Mouse (Mus musculus) induced T-regulatory cell, adult 2 months (primary cell): Measurements from ENCODE around the gene Smoc1.

Source experiments
- DNase-seq: peaks from one replicate; pipeline ENCODE4 v3.0.0-alpha.2; 2012; ENCODE audit warnings: low read depth

The Smoc1 gene

GRCm38 (mm10) chr12:81131114-81131513 lies 104.5 kb downstream of the Smoc1 start:
- no peak for DNase-seq

DNA sequence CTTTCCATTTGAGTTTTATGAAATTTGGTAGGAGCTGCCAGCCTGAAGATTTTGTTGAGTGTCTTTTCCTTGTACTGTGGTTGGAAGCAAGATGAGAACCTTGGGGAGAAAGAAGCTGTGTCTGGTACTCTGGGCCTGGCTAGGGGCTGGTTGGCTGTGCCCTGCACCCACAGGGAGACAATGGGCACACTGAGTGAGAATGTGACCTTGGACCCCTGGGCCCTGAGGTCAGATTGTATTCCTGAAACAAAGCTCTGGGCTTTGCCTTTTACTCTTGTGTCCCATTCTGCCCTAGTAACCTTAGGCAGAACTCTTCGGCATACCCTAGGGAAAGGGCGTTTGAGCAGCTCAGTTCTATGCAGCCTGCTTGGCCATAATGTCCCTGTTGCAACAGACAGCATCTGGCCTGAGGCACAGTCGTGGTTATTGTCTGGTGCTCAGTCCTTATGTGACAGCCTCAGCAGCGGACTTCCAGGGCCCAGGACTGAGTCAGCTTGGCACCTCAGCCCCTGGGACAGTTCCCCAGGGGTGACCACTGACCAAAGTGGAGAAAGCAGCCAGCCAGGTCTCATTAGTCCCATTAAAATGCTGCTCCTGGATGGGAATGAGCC lies 106.6 kb downstream of the Smoc1 start:
- DNase-seq, result no peak

- DNase-seq, result no peak
Observed at GRCm38 (mm10) chr12:81138217-81138616, 111.6 kb downstream of the Smoc1 start.

DNA sequence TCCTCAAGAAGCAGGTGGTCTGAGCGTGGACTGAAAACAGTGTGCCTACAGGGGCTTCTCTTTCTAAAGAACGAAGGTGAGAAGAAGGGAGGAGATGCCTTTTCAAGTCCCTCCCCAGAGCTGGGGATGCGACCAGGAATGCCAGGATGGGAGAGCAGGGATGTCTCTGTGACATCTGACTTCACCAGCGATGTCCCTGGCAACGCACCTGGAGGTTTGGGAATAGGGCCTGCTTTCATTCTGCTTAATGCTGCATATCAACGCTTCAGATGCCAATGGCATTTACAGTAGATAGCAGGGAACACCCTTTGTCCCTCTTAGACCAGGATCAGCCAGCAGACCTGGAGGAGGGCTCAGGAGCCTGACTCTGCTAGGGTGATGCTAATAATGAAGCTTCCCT lies 112.9 kb downstream of the Smoc1 start:
- DNase-seq, result no peak

- no peak for DNase-seq
Observed at GRCm38 (mm10) chr12:81140594-81141328, 114.2 kb downstream of the Smoc1 start.

- DNase-seq, result no peak
Observed at GRCm38 (mm10) chr12:81141329-81141711, 114.7 kb downstream of the Smoc1 start.

GRCm38 (mm10) chr12:81142231-81142630 lies 115.6 kb downstream of the Smoc1 start:
- no peak for DNase-seq

- no peak for DNase-seq
Observed at GRCm38 (mm10) chr12:81144201-81144600, 117.6 kb downstream of the Smoc1 start.

GRCm38 (mm10) chr12:81146417-81147180 lies 120.0 kb downstream of the Smoc1 start:
- no peak for DNase-seq

DNA sequence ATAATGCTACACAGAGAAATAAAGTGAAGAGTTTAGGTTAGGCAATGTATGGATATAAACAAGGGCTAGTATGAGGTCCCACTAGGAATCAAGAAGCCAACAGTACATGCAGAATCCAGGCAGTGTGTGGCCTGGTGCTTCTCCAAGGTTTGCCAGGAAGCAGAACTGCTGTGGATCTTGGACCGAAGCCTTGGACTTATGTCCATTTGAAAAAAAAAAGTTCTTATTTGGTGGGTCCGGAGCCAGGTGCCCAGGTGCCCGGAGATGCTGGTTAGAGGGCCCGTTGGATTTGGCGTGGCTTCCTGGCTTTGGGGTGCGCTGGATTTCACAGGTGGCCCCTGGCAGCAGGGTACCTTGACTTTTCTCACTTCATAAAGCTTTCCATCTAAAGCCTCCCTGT lies 121.3 kb downstream of the Smoc1 start:
- no peak for DNase-seq

GRCm38 (mm10) chr12:81150917-81151316 lies 124.3 kb downstream of the Smoc1 start:
- no peak for DNase-seq

DNA sequence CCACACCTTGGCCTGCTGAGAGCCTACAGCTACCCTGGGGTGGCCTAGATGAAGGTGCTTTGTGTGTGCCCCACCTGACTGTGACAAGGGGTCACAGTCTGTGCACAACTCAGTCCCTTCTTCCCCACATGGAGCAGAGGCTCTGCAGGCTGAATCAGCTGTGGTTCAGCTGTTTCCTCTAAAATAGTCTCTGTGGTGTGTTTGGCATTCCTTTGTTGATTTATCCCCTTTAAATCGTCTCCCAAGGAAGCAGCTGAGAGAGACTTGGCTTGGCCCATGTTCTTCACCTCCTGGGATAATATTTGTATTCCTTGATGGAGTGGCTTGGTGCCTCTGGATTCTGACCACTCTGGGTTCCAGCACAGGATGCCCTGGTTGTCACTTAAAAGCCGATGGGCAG lies 125.5 kb downstream of the Smoc1 start:
- DNase-seq, result no peak

GRCm38 (mm10) chr12:81155675-81156074 lies 129.1 kb downstream of the Smoc1 start:
- DNase-seq, result no peak

GRCm38 (mm10) chr12:81156841-81157240 lies 130.2 kb downstream of the Smoc1 start:
- no peak for DNase-seq

DNA sequence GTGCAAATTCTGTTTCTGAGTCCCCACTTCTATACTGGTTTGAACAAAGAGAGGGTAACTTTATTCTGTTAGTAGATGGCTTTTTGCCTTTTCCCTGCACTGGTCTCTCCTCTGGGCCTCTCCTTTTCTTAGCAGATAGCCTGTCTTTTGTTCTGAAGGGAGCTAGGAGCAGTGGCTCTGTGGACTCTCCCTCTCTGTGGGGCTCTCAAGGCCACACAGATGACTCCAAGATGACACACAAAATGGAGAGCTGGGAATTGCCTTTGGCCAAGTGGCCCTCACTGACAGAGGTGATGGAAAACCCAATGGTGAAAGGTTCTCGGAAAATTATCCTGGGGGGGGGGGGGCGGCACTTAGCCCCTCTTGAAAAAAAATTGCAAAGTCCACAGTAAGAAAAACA lies 133.3 kb downstream of the Smoc1 start:
- DNase-seq, result no peak

GRCm38 (mm10) chr12:81160425-81160824 lies 133.8 kb downstream of the Smoc1 start:
- DNase-seq, result no peak

GRCm38 (mm10) chr12:81160831-81161230 lies 134.2 kb downstream of the Smoc1 start:
- DNase-seq, result peak; percentile 7

DNA sequence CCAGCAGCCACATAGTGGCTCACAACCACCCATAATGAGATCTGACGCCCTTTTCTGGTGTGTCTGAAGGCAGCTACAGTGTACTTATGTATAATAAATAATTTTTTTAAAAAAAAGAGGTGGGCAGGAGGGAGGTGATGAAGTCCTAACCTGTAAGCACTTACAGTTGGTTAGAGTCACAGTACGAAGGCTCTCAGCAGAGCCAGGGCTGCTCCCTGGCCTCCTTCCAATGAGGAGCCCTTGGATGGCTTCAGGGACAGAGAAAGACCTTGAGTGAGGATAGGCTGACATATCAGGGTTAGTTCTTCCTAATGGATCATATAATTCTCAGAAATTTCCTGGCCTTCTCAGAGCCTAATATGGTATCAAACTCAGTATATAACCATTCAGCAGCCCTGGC lies 134.7 kb downstream of the Smoc1 start:
- DNase-seq, result no peak

GRCm38 (mm10) chr12:81163131-81163530 lies 136.5 kb downstream of the Smoc1 start:
- no peak for DNase-seq

DNA sequence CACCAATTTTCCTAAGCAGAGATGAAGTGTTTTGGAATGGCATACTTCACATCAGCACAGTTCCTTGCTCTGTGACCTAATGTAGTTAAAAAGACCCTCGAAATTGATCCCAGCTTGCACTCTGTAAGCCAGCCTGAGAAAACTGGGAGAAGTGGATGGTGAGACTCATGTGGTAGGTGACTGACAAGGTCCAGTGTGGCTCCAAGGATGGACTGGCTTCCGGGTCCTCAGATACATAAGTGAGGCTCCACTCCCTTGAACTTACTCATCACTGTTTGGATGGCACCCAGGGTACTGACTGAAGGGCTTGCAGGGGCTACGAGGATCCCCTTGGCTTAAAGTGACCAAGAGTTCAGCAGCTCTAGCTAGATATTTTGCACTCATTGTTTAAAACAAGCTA lies 137.0 kb downstream of the Smoc1 start:
- no peak for DNase-seq

DNA sequence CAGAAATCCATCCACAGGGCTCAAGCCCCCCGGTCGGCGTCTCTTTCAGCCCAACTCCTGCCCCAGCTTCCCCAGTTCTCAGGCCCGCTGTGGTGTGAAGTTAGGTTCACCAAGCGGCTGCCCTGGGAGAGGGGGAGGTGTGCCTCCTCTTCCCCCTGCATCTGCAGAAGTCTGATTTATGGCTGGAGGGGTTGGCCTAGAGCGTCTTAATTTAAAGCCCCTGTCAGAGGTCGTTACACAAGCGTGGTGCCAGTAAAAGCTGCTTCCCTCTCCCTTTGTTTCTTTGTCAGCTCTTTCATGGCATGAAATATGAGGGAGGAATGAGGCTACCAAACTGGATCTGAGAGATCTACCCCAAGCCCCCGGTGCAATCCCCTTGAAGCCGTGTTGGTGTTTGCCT lies 139.5 kb downstream of the Smoc1 start:
- no peak for DNase-seq

GRCm38 (mm10) chr12:81166615-81167014 lies 140.0 kb downstream of the Smoc1 start:
- no peak for DNase-seq

GRCm38 (mm10) chr12:81167142-81167541 lies 140.5 kb downstream of the Smoc1 start:
- DNase-seq, result no peak
